Mouse (Mus musculus): Measurements from ENCODE around the gene Bpifc. TPM values are rescaled to one million over a fixed set of nuclear protein-coding genes. Genes with fewer than 3 reads are reported as not detected.

Gene Bpifc
- polyA plus RNA-seq, 1 experiment from 2014 or later: not detected

- H3K4me1 ChIP-seq (replicated peaks; ENCODE audit: control insufficient read depth, insufficient read depth, low read length): no peaks in the 10 kb centered on the region
- no peaks in the 10 kb centered on the region for H3K36me3 ChIP-seq (ENCODE audit: control insufficient read depth, insufficient read depth, low read length)
- no peaks in the 10 kb centered on the region for H3K9me3 ChIP-seq (ENCODE audit: control insufficient read depth, low read length)
- no peak overlapping the region for H3K4me3 ChIP-seq (ENCODE audit: low read depth, low read length)
- H3K27me3 ChIP-seq (ENCODE audit: control insufficient read depth, insufficient read depth, low read length): no peaks in the 10 kb centered on the region
- WGBS: 89% methylated on average over 4 of the region's 4 CpGs
- DNase-seq (ENCODE audit: low spot score) (no peak), ATAC-seq (replicated peaks; ENCODE audit: low FRiP score) (no peak)
- H3K4me2 ChIP-seq (ENCODE audit: low read depth, low read length, severe bottlenecking): no peak overlapping the region
- no peak overlapping the region for H3K9ac ChIP-seq (ENCODE audit: low read length)
- no peak overlapping the region for H3K27ac ChIP-seq (ENCODE audit: low read depth, low read length)
These were observed 11.2 kb downstream of the Bpifc start for GRCm38 (mm10) chr10:86000447-86000846.

- no peaks in the 10 kb centered on the region for H3K36me3 ChIP-seq (ENCODE audit: control insufficient read depth, insufficient read depth, low read length)
- no peak overlapping the region for H3K4me3 ChIP-seq (ENCODE audit: low read depth, low read length)
- no peaks in the 10 kb centered on the region for H3K27me3 ChIP-seq (ENCODE audit: control insufficient read depth, insufficient read depth, low read length)
- no peak overlapping the region for H3K9ac ChIP-seq (ENCODE audit: low read length)
- no peaks in the 10 kb centered on the region for H3K9me3 ChIP-seq (ENCODE audit: control insufficient read depth, low read length)
- WGBS: 82% methylated on average over 5 of the region's 5 CpGs
- ATAC-seq (replicated peaks; ENCODE audit: low FRiP score) (no peak), DNase-seq (ENCODE audit: low spot score) (no peak)
- H3K27ac ChIP-seq (ENCODE audit: low read depth, low read length): no peak overlapping the region
- H3K4me1 ChIP-seq (replicated peaks; ENCODE audit: control insufficient read depth, insufficient read depth, low read length): no peaks in the 10 kb centered on the region
- no peak overlapping the region for H3K4me2 ChIP-seq (ENCODE audit: low read depth, low read length, severe bottlenecking)
These were observed 17.1 kb downstream of the Bpifc start for GRCm38 (mm10) chr10:85994543-85995104.

DNA sequence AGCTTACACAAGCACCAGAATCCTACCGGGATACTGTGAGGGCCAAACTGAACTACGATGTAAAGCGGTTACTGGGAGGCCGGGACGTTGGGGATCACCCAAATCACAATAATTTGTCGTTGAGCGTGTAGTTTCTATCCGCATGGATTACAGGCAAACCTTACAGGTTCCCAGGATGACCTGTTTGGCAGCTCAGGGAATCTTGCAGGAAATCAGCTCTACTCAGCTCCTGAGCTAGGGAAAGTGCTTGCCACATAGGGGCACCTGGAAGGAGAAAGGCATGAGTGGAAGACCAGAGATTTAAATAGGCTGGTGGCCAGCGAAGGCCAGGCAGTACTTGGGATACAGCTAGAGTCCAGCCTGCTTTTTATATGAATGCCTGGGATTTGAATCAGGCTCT lies 17.9 kb downstream of the Bpifc start:
- no peaks in the 10 kb centered on the region for H3K27me3 ChIP-seq (ENCODE audit: control insufficient read depth, insufficient read depth, low read length)
- H3K4me3 ChIP-seq (ENCODE audit: low read depth, low read length): no peak overlapping the region
- no peak for DNase-seq (ENCODE audit: low spot score)
- no peaks in the 10 kb centered on the region for H3K36me3 ChIP-seq (ENCODE audit: control insufficient read depth, insufficient read depth, low read length)
- H3K4me2 ChIP-seq (ENCODE audit: low read depth, low read length, severe bottlenecking): no peak overlapping the region
- ATAC-seq (replicated peaks; ENCODE audit: low FRiP score): no peak
- H3K27ac ChIP-seq (ENCODE audit: low read depth, low read length): no peak overlapping the region
- H3K9ac ChIP-seq (ENCODE audit: low read length): no peak overlapping the region
- WGBS: 85% methylated on average over 9 of the region's 9 CpGs
- H3K4me1 ChIP-seq (replicated peaks; ENCODE audit: control insufficient read depth, insufficient read depth, low read length): no peaks in the 10 kb centered on the region
- H3K9me3 ChIP-seq (ENCODE audit: control insufficient read depth, low read length): no peaks in the 10 kb centered on the region

GRCm38 (mm10) chr10:85992412-85992811 lies 19.3 kb downstream of the Bpifc start:
- no peak for ATAC-seq (replicated peaks; ENCODE audit: low FRiP score)
- Histone ChIP-seq H3K9me3 (ENCODE audit: control insufficient read depth, low read length) (no peaks in the 10 kb centered on the region), H3K4me2 (ENCODE audit: low read depth, low read length, severe bottlenecking) (no peak overlapping the region), H3K4me3 (ENCODE audit: low read depth, low read length) (no peak overlapping the region), H3K27ac (ENCODE audit: low read depth, low read length) (no peak overlapping the region), H3K4me1 (replicated peaks; ENCODE audit: control insufficient read depth, insufficient read depth, low read length) (no peaks in the 10 kb centered on the region), H3K27me3 (ENCODE audit: control insufficient read depth, insufficient read depth, low read length) (no peaks in the 10 kb centered on the region), H3K9ac (ENCODE audit: low read length) (no peak overlapping the region), H3K36me3 (ENCODE audit: control insufficient read depth, insufficient read depth, low read length) (no peaks in the 10 kb centered on the region)
- DNase-seq (ENCODE audit: low spot score): no peak
- 92% methylated on average over 4 of the region's 4 CpGs for WGBS

GRCm38 (mm10) chr10:85989412-85990115 lies 22.1 kb downstream of the Bpifc start:
- no peak overlapping the region for H3K4me2 ChIP-seq (ENCODE audit: low read depth, low read length, severe bottlenecking)
- H3K4me3 ChIP-seq (ENCODE audit: low read depth, low read length): no peak overlapping the region
- no peaks in the 10 kb centered on the region for H3K36me3 ChIP-seq (ENCODE audit: control insufficient read depth, insufficient read depth, low read length)
- H3K9me3 ChIP-seq (ENCODE audit: control insufficient read depth, low read length): no peaks in the 10 kb centered on the region
- H3K27me3 ChIP-seq (ENCODE audit: control insufficient read depth, insufficient read depth, low read length): no peaks in the 10 kb centered on the region
- H3K27ac ChIP-seq (ENCODE audit: low read depth, low read length): no peak overlapping the region
- ATAC-seq (replicated peaks; ENCODE audit: low FRiP score) (no peak), DNase-seq (ENCODE audit: low spot score) (no peak)
- no peak overlapping the region for H3K9ac ChIP-seq (ENCODE audit: low read length)
- no peaks in the 10 kb centered on the region for H3K4me1 ChIP-seq (replicated peaks; ENCODE audit: control insufficient read depth, insufficient read depth, low read length)
- 79% methylated on average over 6 of the region's 6 CpGs for WGBS

GRCm38 (mm10) chr10:85972915-85973314 lies 38.8 kb downstream of the Bpifc start:
- 88% methylated on average over 4 of the region's 4 CpGs for WGBS
- Histone ChIP-seq H3K36me3 (ENCODE audit: control insufficient read depth, insufficient read depth, low read length) (no peaks in the 10 kb centered on the region), H3K27me3 (ENCODE audit: control insufficient read depth, insufficient read depth, low read length) (no peaks in the 10 kb centered on the region), H3K4me1 (replicated peaks; ENCODE audit: control insufficient read depth, insufficient read depth, low read length) (no peaks in the 10 kb centered on the region), H3K9ac (ENCODE audit: low read length) (no peak overlapping the region), H3K4me2 (ENCODE audit: low read depth, low read length, severe bottlenecking) (no peak overlapping the region), H3K9me3 (ENCODE audit: control insufficient read depth, low read length) (no peaks in the 10 kb centered on the region; the same call in 1 of the 2 replicates), H3K27ac (ENCODE audit: low read depth, low read length) (no peak overlapping the region), H3K4me3 (ENCODE audit: low read depth, low read length) (no peak overlapping the region)
- ATAC-seq (replicated peaks; ENCODE audit: low FRiP score): no peak
- no peak for DNase-seq (ENCODE audit: low spot score)

- no peak overlapping the region for H3K4me3 ChIP-seq (ENCODE audit: low read depth, low read length)
- no peak overlapping the region for H3K27ac ChIP-seq (ENCODE audit: low read depth, low read length)
- H3K4me2 ChIP-seq (ENCODE audit: low read depth, low read length, severe bottlenecking): no peak overlapping the region
- ATAC-seq (replicated peaks; ENCODE audit: low FRiP score): no peak
- DNase-seq (ENCODE audit: low spot score): no peak
- H3K36me3 ChIP-seq (ENCODE audit: control insufficient read depth, insufficient read depth, low read length): no peaks in the 10 kb centered on the region
- WGBS: 88% methylated on average over 9 of the region's 9 CpGs
- no peaks in the 10 kb centered on the region for H3K27me3 ChIP-seq (ENCODE audit: control insufficient read depth, insufficient read depth, low read length)
- no peak overlapping the region for H3K9ac ChIP-seq (ENCODE audit: low read length)
- no peaks in the 10 kb centered on the region for H3K4me1 ChIP-seq (replicated peaks; ENCODE audit: control insufficient read depth, insufficient read depth, low read length)
- no peaks in the 10 kb centered on the region; the same call in 1 of the 2 replicates for H3K9me3 ChIP-seq (ENCODE audit: control insufficient read depth, low read length)
These were observed 39.9 kb downstream of the Bpifc start for GRCm38 (mm10) chr10:85971826-85972225.

- no peak overlapping the region for H3K4me2 ChIP-seq (ENCODE audit: low read depth, low read length, severe bottlenecking)
- no peak for ATAC-seq (replicated peaks; ENCODE audit: low FRiP score)
- no peak overlapping the region for H3K4me3 ChIP-seq (ENCODE audit: low read depth, low read length)
- H3K9ac ChIP-seq (ENCODE audit: low read length): no peak overlapping the region
- H3K4me1 ChIP-seq (replicated peaks; ENCODE audit: control insufficient read depth, insufficient read depth, low read length): no peaks in the 10 kb centered on the region
- H3K27ac ChIP-seq (ENCODE audit: low read depth, low read length): no peak overlapping the region
- DNase-seq (ENCODE audit: low spot score): no peak
- 66% methylated on average over 8 of the region's 8 CpGs for WGBS
- H3K36me3 ChIP-seq (ENCODE audit: control insufficient read depth, insufficient read depth, low read length): no peaks in the 10 kb centered on the region
- H3K27me3 ChIP-seq (ENCODE audit: control insufficient read depth, insufficient read depth, low read length): no peaks in the 10 kb centered on the region
- H3K9me3 ChIP-seq (ENCODE audit: control insufficient read depth, low read length): no peaks in the 10 kb centered on the region; the same call in 1 of the 2 replicates
These were observed 41.6 kb downstream of the Bpifc start for GRCm38 (mm10) chr10:85969894-85970620.

All from forebrain, embryonic 11.5 days (tissue).